Mouse (Mus musculus) G1E (cell line): ENCODE measurements around the gene Rpl29.

ENCODE experiments used
- CTCF ChIP-seq: IDR thresholded peaks from 2 replicates; pipeline ENCODE4 v1.5.1; 2012; ENCODE audit warnings: low read depth, low read length, inconsistent platforms, mixed read lengths
- POLR2AphosphoS5 ChIP-seq: IDR thresholded peaks from 2 replicates; pipeline ENCODE4 v1.6.1; 2012; ENCODE audit warnings: low read depth, low read length, inconsistent platforms; ENCODE audit not compliant: insufficient replicate concordance
- TAL1 ChIP-seq: conservative IDR thresholded peaks from 2 replicates; pipeline ENCODE4 v1.6.1; 2012; ENCODE audit warnings: low read depth, low read length, inconsistent platforms, mixed read lengths

GRCm38 (mm10) chr9:106462430-106462800, 33.2 kb downstream of the Rpl29 start:
- TF ChIP-seq CTCF (no peak), TAL1 (no peak), POLR2AphosphoS5 (no peak)
